Mouse (Mus musculus) urinary bladder, postnatal 25 days (tissue): ENCODE results near the gene Top1.

Experiments
- DNase-seq: peaks from one replicate; pipeline ENCODE4 v3.0.0; 2022; ENCODE audit warnings: low spot score

The Top1 gene

DNA sequence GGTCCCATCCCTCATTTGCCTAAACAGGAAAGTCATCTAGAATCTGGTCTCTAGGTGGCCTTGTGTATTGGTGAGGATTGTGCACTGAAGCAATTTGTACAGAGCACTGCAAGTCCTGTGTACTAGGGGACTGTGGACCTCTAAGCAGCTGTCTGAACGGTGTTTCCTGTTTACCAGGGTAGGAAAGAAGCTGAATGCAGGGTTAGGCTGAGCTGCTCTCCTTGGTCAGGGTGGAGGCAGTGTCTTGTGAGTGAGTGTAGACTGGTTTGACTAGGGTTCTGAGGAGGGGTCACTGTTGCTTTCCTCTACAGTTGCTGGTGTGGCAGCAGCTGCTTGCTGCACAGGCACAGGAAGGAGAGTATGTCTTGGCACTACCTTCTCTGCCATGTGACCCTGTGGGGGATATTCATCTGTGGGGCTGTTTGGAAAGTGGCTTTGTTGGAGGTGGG, 96.5 kb downstream of the Top1 start:
- no peak for DNase-seq

- DNase-seq, result peak; percentile 61
Observed at GRCm38 (mm10) chr2:160744040-160744822, 98.5 kb downstream of the Top1 start.

- DNase-seq, result no peak
Observed at GRCm38 (mm10) chr2:160744823-160745210, 99.1 kb downstream of the Top1 start.

DNA sequence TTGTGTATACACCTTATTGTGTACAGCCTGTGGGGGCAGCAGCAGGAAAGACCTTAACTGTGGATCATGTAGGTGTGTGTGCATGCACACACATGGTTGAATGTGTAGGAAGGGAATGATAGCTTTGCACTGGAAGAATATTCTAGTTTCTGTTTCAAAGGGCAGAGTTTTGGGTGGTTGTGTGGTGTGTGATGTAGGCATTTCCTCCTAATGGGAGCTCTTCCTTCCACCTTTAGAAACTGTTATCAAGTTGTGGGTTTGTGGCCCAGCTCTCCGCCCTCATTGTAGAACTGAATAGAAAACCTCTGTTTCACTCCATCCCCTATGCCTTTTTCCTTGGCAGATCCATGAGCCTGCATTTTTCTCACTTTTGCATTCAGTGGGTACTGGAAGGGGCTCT, 99.8 kb downstream of the Top1 start:
- no peak for DNase-seq

DNA sequence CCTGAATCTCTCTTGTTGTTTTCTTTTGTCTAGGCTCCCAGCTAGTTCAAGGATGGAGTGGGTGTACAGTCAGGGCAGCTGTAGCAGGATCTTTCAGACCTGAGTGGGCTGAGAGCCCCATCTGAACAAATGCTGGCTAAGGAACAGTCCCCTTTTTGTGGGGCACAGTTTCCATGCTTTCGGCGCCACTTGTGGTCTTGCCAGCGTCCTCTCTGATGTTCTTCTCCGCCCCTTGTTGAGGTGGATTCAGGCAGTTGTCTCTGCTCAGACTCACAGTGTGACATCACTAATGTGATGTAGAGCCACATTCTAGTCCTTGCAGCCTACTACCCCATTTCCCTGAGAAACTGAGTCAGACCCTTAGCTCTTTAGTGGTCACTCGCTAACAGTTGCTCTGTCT, 100.9 kb downstream of the Top1 start:
- no peak for DNase-seq

GRCm38 (mm10) chr2:160747075-160747474, 101.4 kb downstream of the Top1 start:
- no peak for DNase-seq

DNA sequence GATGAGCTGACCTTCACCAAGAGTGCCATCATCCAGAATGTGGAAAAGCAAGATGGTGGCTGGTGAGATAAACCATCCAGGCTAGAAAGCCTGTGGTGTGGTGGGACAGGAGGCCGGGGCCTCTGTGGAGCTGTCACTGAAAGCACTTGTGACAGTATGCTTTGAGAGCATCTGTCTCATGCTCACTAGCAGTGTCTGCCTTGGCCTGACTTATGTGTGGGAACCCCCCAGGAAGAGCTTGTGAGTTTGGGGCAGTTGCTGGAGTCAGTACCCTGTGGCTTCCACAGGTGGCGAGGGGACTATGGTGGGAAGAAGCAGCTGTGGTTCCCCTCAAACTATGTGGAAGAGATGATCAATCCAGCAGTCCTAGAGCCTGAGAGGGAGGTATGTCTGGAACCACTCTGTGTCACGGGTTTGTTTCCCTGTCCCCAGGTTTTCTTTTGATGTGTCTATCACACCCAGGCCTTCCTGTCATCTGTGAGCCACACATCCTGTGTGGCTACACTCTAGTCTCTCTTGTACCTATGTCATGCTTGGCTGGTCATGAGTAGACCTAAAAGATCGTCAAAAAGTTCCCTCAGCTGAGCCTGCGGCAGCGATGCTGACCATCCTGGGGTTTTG, 111.0 kb downstream of the Top1 start:
- DNase-seq, result no peak

- DNase-seq, result peak; percentile 34
Observed at GRCm38 (mm10) chr2:160760433-160761184, 114.9 kb downstream of the Top1 start.

DNA sequence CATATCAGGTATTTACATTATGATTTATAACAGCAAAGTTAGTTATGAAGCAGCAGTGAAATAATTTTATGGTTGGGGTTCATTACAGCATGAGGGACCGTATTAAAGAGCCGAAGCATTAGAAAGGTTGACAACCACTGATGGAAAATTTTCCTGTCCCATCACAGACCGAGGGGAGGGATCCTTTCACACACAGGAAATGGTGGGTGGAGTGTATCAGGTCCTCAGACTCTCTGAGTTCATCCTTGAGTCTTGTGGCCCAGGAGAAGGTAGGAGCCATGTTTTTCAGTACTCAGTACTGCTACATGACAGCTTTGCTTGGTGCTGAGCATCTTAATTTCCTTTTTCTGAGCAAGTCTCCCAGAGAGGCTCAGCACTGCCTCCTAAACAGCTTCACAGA, 118.1 kb downstream of the Top1 start:
- no peak for DNase-seq

- no peak for DNase-seq
Observed at GRCm38 (mm10) chr2:160764386-160764785, 118.7 kb downstream of the Top1 start.

DNA sequence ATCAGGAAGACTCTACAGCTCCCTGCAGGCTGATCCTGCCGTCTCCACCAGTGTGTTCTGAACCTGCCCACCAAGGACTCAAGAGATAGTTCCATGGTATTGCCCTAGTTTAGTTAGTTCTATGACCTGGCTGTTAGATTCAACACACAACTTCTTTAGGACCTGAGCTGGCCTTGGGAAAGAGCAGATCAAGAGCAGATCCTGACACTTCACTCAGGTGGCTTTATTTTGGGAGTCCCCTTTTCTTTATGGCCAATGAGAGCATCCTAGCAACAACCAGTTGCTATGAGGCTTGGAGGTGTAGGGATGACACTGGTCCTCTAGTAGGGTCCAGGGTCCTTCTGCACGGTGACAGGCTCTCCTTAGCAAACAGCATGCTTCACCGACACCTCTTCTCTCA, 119.4 kb downstream of the Top1 start:
- DNase-seq, result no peak

GRCm38 (mm10) chr2:160766371-160766771, 120.7 kb downstream of the Top1 start:
- no peak for DNase-seq

- no peak for DNase-seq
Observed at GRCm38 (mm10) chr2:160767201-160767600, 121.5 kb downstream of the Top1 start.

DNA sequence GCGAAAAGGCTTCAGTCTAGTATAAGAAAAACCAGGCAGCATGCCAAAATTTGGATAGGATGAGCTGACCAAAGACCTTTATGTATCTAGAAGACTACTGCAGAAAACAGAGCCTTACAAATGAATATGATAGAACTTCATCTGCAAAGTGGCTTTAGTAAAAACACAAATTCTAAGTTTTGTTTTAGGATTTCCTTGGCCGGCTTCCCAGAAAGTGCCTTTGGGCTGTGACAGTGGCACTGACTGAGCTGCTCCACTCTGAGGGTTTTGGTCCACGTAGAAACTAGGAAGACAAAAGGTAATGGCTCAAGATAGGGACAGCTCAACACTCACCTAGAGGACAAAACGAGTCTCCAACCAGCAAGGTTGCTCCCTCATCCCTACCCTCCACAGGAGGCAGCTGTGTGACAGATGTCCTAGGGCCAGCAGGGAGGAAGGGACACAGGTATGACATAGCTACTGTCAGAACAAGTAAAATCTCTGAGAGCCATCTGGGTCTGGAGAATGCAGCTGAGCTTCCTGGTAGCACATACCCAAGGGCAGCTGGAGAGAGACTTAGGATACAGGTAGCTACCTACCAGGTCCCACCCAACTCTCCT, 122.5 kb downstream of the Top1 start:
- DNase-seq, result no peak

GRCm38 (mm10) chr2:160768997-160769396, 123.3 kb downstream of the Top1 start:
- no peak for DNase-seq

- no peak for DNase-seq
Observed at GRCm38 (mm10) chr2:160770409-160770808, 124.7 kb downstream of the Top1 start.

GRCm38 (mm10) chr2:160770871-160771270, 125.2 kb downstream of the Top1 start:
- DNase-seq, result no peak

- no peak for DNase-seq
Observed at GRCm38 (mm10) chr2:160771325-160772276, 125.9 kb downstream of the Top1 start.
